Mouse (Mus musculus) bone marrow, adult 2 months (tissue): ENCODE measurements around the gene S100a6.
A peak's percentile ranks its signal among the peaks of the same experiment; 100 is the strongest.

Source experiments
- CTCF ChIP-seq: fragments of 200-500 bp; IDR thresholded peaks from 2 replicates; pipeline ENCODE4 v1.5.1; 2011; ENCODE audit warnings: low read length, control low read depth; ENCODE audit not compliant: control insufficient read depth, insufficient read depth
- POLR2A ChIP-seq: fragments of 200-500 bp; IDR thresholded peaks from 2 replicates; pipeline ENCODE4 v1.6.1; 2011; ENCODE audit warnings: low read depth, mild to moderate bottlenecking, control low read depth, low read length, borderline replicate concordance; ENCODE audit not compliant: control insufficient read depth

DNA sequence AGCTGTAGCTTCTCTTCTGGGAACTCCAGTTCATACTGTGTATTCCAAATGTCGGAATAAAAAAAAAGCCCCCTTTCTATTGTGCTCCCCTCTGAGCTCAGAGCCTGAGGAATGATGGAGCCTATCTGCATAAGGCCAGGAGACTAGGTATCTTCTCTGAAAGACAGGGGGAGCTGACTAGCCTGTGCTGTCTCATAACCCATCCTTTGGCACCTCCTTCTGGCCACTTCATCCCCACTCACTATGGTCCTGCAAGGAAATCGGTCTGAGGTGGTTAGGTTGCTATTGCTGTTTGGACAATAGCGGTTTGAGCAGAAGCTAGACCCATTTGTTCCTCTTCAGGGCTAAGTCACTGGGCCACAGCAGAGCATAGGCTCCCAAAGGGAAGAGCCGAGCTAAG, 15.1 kb downstream of the S100a6 start:
- TF ChIP-seq CTCF, result peak; percentile 67
- TF ChIP-seq POLR2A, result no peak
